Comparison of ENCODE assay signal across 8 mouse cellular contexts in the genomic region with DNA sequence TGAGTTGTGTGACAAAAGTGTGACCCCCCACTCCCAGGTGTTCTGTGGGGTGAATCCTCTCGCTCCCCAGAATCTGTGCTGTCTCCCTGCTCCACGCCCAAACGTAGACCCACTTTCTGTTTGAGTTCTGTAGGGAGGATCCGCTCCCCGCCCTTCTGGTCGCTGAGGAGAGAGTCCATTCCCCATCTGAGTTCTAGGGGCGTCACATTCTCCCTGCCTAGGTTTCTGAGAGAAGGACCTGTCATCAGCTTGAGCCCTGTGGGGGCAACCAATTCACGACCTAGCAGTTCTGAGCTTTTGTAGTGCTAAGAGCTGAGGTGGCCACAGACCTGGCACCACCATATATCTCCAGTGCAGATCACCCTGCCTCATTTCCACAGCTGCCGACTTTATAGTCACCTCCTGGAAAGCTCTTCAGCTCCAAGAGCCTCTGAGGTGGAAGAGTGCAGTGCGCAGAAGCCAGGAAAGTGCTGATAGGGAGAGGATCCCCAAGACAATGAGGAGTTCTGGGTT. TPM values are rescaled to one million over a fixed set of nuclear protein-coding genes. Genes with fewer than 3 reads are reported as not detected.
DNase-seq lines count a peak whose midpoint lies in the region; ATAC-seq and TF ChIP-seq lines count a peak whose summit lies in the region.

No protein-coding gene starts in this region.

- H3K27ac ChIP-seq in thymus, adult 2 months (ENCODE audit: control insufficient read depth, insufficient read depth, low read length): peak overlapping the region; percentile 22
- peak overlapping the region; percentile 85 for H3K27ac ChIP-seq in limb, embryonic 15.5 days
- peak overlapping the region; percentile 56; the same call in 1 of the 2 replicates for H3K27ac ChIP-seq in stomach, embryonic 14.5 days (ENCODE audit: low read length)

- peak overlapping the region; percentile 93 for H3K4me2 ChIP-seq in limb, embryonic 15.5 days
- peak overlapping the region; percentile 86 for H3K4me2 ChIP-seq in stomach, embryonic 14.5 days (replicated peaks; ENCODE audit: low read depth, low read length)

- TF ChIP-seq CTCF in thymus, adult 2 months (IDR thresholded peaks at IDR 0.05; ENCODE audit: borderline replicate concordance, control insufficient read depth, extremely low read depth, insufficient read depth, low read length, poor library complexity): no peak

- DNase-seq in embryo, embryonic 10 days (ENCODE audit: low spot score): peak; percentile 10
- no peak for DNase-seq in embryo, embryonic 11 days
- DNase-seq in thymus, adult 2 months: no peak
- DNase-seq in thymus, postnatal 10 days (ENCODE audit: low spot score in 2 of 2): no peak
- DNase-seq in left cerebral cortex, postnatal 36 days (ENCODE audit: low spot score in 2 of 2): no peak
- DNase-seq in retina, embryonic 14.5 days (ENCODE audit: low spot score): no peak

- peak; percentile 73 for ATAC-seq in limb, embryonic 15.5 days (ENCODE audit: insufficient number of reproducible peaks, low FRiP score, low TSS enrichment, low read depth)
- ATAC-seq in stomach, embryonic 14.5 days (ENCODE audit: insufficient number of reproducible peaks, insufficient read depth, low FRiP score, low read depth): peak; percentile 66

- peak overlapping the region; percentile 44 for H3K4me3 ChIP-seq in thymus, adult 2 months (ENCODE audit: control insufficient read depth, insufficient read depth, low read length)
- H3K4me3 ChIP-seq in limb, embryonic 15.5 days: peak overlapping the region; percentile 95
- peak overlapping the region; percentile 98 for H3K4me3 ChIP-seq in stomach, embryonic 14.5 days (ENCODE audit: low read depth, low read length)

- intact Hi-C loops in left cerebral cortex, postnatal 36 days (cut with DNase I): loop anchor here (5.0 kb wide), 1 partner anchor 138 kb away; no protein-coding TSS in a partner anchor

- no peak; the same call in 1 of the 2 replicates for TF ChIP-seq POLR2A in thymus, adult 2 months (IDR thresholded peaks at IDR 0.05; ENCODE audit: control insufficient read depth, extremely low read depth, insufficient read depth, low read length, poor library complexity)

- H3K9ac ChIP-seq in limb, embryonic 15.5 days: peak overlapping the region; percentile 60
- peak overlapping the region; percentile 57 for H3K9ac ChIP-seq in stomach, embryonic 14.5 days (replicated peaks; ENCODE audit: low read depth, low read length)

- H3K27me3 ChIP-seq in thymus, adult 2 months (ENCODE audit: control insufficient read depth, insufficient read depth, low read length): no peaks in the 10 kb centered on the region
- no peaks in the 10 kb centered on the region; the same call in 1 of the 2 replicates for H3K27me3 ChIP-seq in limb, embryonic 15.5 days
- H3K27me3 ChIP-seq in stomach, embryonic 14.5 days (ENCODE audit: control insufficient read depth, insufficient read depth, low read length): no peaks in the 10 kb centered on the region

- H3K36me3 ChIP-seq in thymus, adult 2 months (ENCODE audit: control insufficient read depth, insufficient read depth, low read length): no peaks in the 10 kb centered on the region; the same call in 1 of the 2 replicates
- H3K36me3 ChIP-seq in limb, embryonic 15.5 days: peaks cover 19% of the 10 kb centered on the region
- peaks cover 16% of the 10 kb centered on the region for H3K36me3 ChIP-seq in stomach, embryonic 14.5 days (ENCODE audit: control insufficient read depth, insufficient read depth, low read length)

- H3K4me1 ChIP-seq in thymus, adult 2 months (replicated peaks; ENCODE audit: control insufficient read depth, insufficient read depth, low read length): peaks cover 7% of the 10 kb centered on the region
- H3K4me1 ChIP-seq in limb, embryonic 15.5 days: peaks cover 14% of the 10 kb centered on the region
- peaks cover 8% of the 10 kb centered on the region; the same call in 1 of the 2 replicates for H3K4me1 ChIP-seq in stomach, embryonic 14.5 days (ENCODE audit: control insufficient read depth, insufficient read depth, low read length)

- 5% methylated on average over 10 of the region's 10 CpGs for WGBS in thymus, adult 2 months
- 4% methylated on average over 10 of the region's 10 CpGs for WGBS in limb, embryonic 15.5 days
- 4% methylated on average over 10 of the region's 10 CpGs for WGBS in stomach, embryonic 14.5 days

- no peaks in the 10 kb centered on the region for H3K9me3 ChIP-seq in limb, embryonic 15.5 days
- H3K9me3 ChIP-seq in stomach, embryonic 14.5 days (ENCODE audit: control insufficient read depth, low read depth, low read length): no peaks in the 10 kb centered on the region

RNA-seq across cellular contexts. Expression of gene Ndufa10, which starts 0.5 kb away (rescaled TPM):
- 83.6 and 96.7 TPM in 2 replicates for polyA plus RNA-seq in thymus, adult 2 months (2012; rRNA removed)
- polyA plus RNA-seq in limb, embryonic 15.5 days (2015; fragmentation: Nextera tagmentation; extraction: Ambion mirVana): 259 and 273 TPM in 2 replicates
- 276 and 277 TPM in 2 replicates for polyA plus RNA-seq in stomach, embryonic 14.5 days (2014; fragmentation: Nextera tagmentation; extraction: Ambion mirVana)
- total RNA-seq in left cerebral cortex, postnatal 36 days (2021): 100 to 1,000 TPM; 217 to 221 TPM

RNA-seq across cellular contexts. Expression of gene Olfr1416, which starts 10.8 kb away (rescaled TPM):
- polyA plus RNA-seq in thymus, adult 2 months (2012; rRNA removed): not detected in 2 replicates
- polyA plus RNA-seq in limb, embryonic 15.5 days (2015; fragmentation: Nextera tagmentation; extraction: Ambion mirVana): not detected in 2 replicates
- not detected in 2 replicates for polyA plus RNA-seq in stomach, embryonic 14.5 days (2014; fragmentation: Nextera tagmentation; extraction: Ambion mirVana)
- total RNA-seq in left cerebral cortex, postnatal 36 days (2021): not detected

RNA-seq across cellular contexts. Expression of gene Olfr1415, which starts 21.8 kb away (rescaled TPM):
- polyA plus RNA-seq in thymus, adult 2 months (2012; rRNA removed): not detected in 2 replicates
- polyA plus RNA-seq in limb, embryonic 15.5 days (2015; fragmentation: Nextera tagmentation; extraction: Ambion mirVana): not detected in 2 replicates
- not detected in 2 replicates for polyA plus RNA-seq in stomach, embryonic 14.5 days (2014; fragmentation: Nextera tagmentation; extraction: Ambion mirVana)
- total RNA-seq in left cerebral cortex, postnatal 36 days (2021): not detected

RNA-seq across cellular contexts. Expression of gene Olfr1414, which starts 44.3 kb away (rescaled TPM):
- not detected in 2 replicates for polyA plus RNA-seq in thymus, adult 2 months (2012; rRNA removed)
- polyA plus RNA-seq in limb, embryonic 15.5 days (2015; fragmentation: Nextera tagmentation; extraction: Ambion mirVana): not detected in 2 replicates
- polyA plus RNA-seq in stomach, embryonic 14.5 days (2014; fragmentation: Nextera tagmentation; extraction: Ambion mirVana): not detected in 2 replicates
- not detected for total RNA-seq in left cerebral cortex, postnatal 36 days (2021)

Comparison
In these comparisons a context has a peak if more than half of its experiments do, and no peak if none do; other contexts are left out.
1. H3K27ac ChIP-seq: peak in every context shown above with its lines; median percentile 85 in limb, embryonic 15.5 days; 56 in stomach, embryonic 14.5 days; 22 in thymus, adult 2 months.
2. H3K4me3 ChIP-seq: peak in every context shown above with its lines; median percentile 98 in stomach, embryonic 14.5 days; 95 in limb, embryonic 15.5 days; 44 in thymus, adult 2 months.